Mouse (Mus musculus) megakaryocyte progenitor cell, adult 5-6 weeks (primary cell): Measurements from ENCODE around the gene Vmn1r143. TPM values are rescaled to one million over a fixed set of nuclear protein-coding genes. Genes with fewer than 3 reads are reported as not detected.
"Not testable (repeated sequence)": the region's sequence is repeated elsewhere in the genome, so short reads cannot be mapped to it uniquely, and the experiment has no call there.

Experiments used
- ATAC-seq: replicated peaks from 2 replicates; pipeline ENCODE4 v1.8.0; 2016; ENCODE audit warnings: mild to moderate bottlenecking, moderate TSS enrichment, inconsistent platforms; ENCODE audit not compliant: poor library complexity
- total RNA-seq, 2 experiments: library from RNA; stranded (forward) in 1 of 2; stranded (reverse) in 1 of 2; fragments of 157-497, 149-512 nt in 1 of 2; fragments of 200-1000 nt in 1 of 2; gene quantifications; 2 replicates each; pipeline versions ENCODE4 v1.2.3 to v1.2.4; 2015 to 2017

Vmn1r143 gene
- not detected in 2 replicates for total RNA-seq (2015)
- not detected in 2 replicates for total RNA-seq (2017)

DNA sequence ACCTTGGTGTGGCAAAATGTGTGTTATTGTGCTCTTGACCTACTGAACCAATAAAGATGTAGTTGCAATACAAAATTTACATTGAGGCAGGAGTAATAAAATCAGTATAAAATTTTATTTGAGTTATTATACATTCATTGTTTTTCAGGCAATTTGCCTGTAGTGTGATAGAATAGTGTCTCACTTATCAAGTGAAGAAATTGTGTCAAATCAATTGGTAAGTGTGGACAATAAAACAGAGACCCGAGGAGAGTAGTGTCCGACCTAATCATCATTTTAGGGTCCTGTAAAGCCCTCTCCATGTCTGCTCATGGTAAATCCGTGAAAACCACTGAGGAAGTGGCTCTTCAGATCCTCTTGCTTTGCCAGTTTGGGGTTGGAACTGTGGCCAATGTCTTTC, at the start of gene Vmn1r143:
Gene Vmn1r143 (plus strand): TSS at position 301 of the 400 bp plus-strand sequence.
- not testable (repeated sequence) for ATAC-seq

DNA sequence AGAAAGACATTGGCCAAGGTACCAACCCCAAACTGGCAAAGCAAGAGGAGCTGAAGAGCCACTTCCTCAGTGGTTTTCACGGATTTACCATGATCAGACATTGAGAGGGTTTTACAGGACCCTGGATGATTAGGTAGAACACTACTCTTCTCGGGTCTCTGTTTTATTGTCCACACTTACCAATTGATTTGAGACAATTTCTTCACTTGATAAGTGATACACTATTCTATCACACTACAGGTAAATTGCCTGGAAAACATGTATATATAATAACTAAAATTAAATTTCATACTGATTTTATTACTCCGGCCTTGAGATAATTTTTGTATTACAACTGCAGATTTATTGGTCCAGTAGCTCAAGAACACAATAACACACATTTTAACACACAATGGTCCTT, 25.2 kb upstream of the Vmn1r143 start, which contains the start of gene Vmn1r142:
Gene Vmn1r142 (minus strand): TSS at position 101 of the 400 bp plus-strand sequence.
- ATAC-seq: not testable (repeated sequence)

DNA sequence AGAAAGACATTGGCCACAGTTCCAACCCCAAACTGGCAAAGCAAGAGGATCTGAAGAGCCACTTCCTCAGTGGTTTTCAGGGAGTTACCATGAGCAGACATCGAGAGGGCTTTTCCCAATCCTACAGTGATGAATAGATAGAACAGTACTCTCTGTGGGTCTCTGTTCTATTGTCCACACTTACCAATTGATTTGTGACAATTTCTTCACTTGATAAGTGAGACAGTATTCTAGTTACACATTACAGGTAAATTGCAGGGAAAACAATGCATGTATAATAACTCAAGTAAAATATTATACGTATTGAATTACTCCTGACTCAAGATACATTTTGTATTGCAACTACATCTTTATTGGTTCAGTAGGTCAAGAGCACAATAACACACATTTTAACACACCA, 12.0 kb downstream of the Vmn1r143 start, which contains the start of gene Gm8653:
Gene Gm8653 (minus strand): TSS at position 101 of the 400 bp plus-strand sequence.
- ATAC-seq: not testable (repeated sequence)

DNA sequence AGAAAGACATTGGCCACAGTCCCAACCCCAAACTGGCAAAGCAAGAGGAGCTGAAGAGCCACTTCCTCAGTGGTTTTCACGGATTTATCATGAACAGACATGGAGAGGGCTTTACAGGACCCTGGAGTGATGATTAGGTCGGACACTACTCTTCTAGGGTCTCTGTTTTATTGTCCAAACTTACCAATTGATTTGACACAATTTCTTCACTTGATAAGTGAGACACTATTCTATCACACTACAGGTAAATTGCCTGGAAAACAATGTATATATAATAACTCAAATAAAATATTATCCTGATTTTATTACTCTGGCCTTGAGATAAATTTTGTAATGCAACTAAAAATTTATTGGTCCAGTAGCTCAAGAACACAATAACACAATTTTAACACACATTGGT, 40.2 kb downstream of the Vmn1r143 start, which contains the start of gene Gm8453:
Gene Gm8453 (minus strand): TSS at position 101 of the 400 bp plus-strand sequence.
- not testable (repeated sequence) for ATAC-seq

Other genes starting within 250 kb of the Vmn1r143 start
- gene Vmn1r137, start 194.8 kb upstream of the Vmn1r143 start, total RNA-seq (2015): not detected in 2 replicates
- gene Vmn1r137, start 194.8 kb upstream of the Vmn1r143 start, total RNA-seq (2017): not detected in 2 replicates
- gene Vmn1r138, start 160.5 kb upstream of the Vmn1r143 start, total RNA-seq (2015): not detected in 2 replicates
- not detected in 2 replicates for gene Vmn1r138, start 160.5 kb upstream of the Vmn1r143 start, total RNA-seq (2017)
- not detected in 2 replicates for gene Gm6176, start 133.1 kb upstream of the Vmn1r143 start, total RNA-seq (2015)
- not detected in 2 replicates for gene Gm6176, start 133.1 kb upstream of the Vmn1r143 start, total RNA-seq (2017)
- gene Vmn1r139, start 120.3 kb upstream of the Vmn1r143 start, total RNA-seq (2015): not detected in 2 replicates
- not detected in 2 replicates for gene Vmn1r139, start 120.3 kb upstream of the Vmn1r143 start, total RNA-seq (2017)
- not detected in 2 replicates for gene Gm16451, start 71.1 kb upstream of the Vmn1r143 start, total RNA-seq (2015)
- gene Gm16451, start 71.1 kb upstream of the Vmn1r143 start, total RNA-seq (2017): not detected in 2 replicates
- gene Gm10666, start 54.6 kb upstream of the Vmn1r143 start, total RNA-seq (2015): not detected in 2 replicates
- not detected in 2 replicates for gene Gm10666, start 54.6 kb upstream of the Vmn1r143 start, total RNA-seq (2017)
- gene Vmn1r142, start 25.3 kb upstream of the Vmn1r143 start, total RNA-seq (2015): not detected in 2 replicates
- gene Vmn1r142, start 25.3 kb upstream of the Vmn1r143 start, total RNA-seq (2017): not detected in 2 replicates
- not detected in 2 replicates for gene Gm8653, start 11.9 kb downstream of the Vmn1r143 start, total RNA-seq (2015)
- not detected in 2 replicates for gene Gm8653, start 11.9 kb downstream of the Vmn1r143 start, total RNA-seq (2017)
- not detected in 2 replicates for gene Gm8453, start 40.1 kb downstream of the Vmn1r143 start, total RNA-seq (2015)
- gene Gm8453, start 40.1 kb downstream of the Vmn1r143 start, total RNA-seq (2017): not detected in 2 replicates
- gene Gm4187, start 140.3 kb downstream of the Vmn1r143 start, total RNA-seq (2015): not detected in 2 replicates
- not detected in 2 replicates for gene Gm4187, start 140.3 kb downstream of the Vmn1r143 start, total RNA-seq (2017)
- gene Gm8660, start 181.7 kb downstream of the Vmn1r143 start, total RNA-seq (2015): not detected in 2 replicates
- gene Gm8660, start 181.7 kb downstream of the Vmn1r143 start, total RNA-seq (2017): not detected in 2 replicates
- gene Vmn1r148, start 224.2 kb downstream of the Vmn1r143 start, total RNA-seq (2015): not detected in 2 replicates
- not detected in 2 replicates for gene Vmn1r148, start 224.2 kb downstream of the Vmn1r143 start, total RNA-seq (2017)
- not detected in 2 replicates for gene Vmn1r149, start 248.9 kb downstream of the Vmn1r143 start, total RNA-seq (2015)
- not detected in 2 replicates for gene Vmn1r149, start 248.9 kb downstream of the Vmn1r143 start, total RNA-seq (2017)